Mouse (Mus musculus): ENCODE results near the gene Psrc1. TPM values are rescaled to one million over a fixed set of nuclear protein-coding genes. Genes with fewer than 3 reads are reported as not detected.

Psrc1 gene
- polyA plus RNA-seq (2015; fragmentation: Nextera tagmentation; extraction: Ambion mirVana), result 23.7 and 25.4 TPM in 2 replicates

- no peaks in the 10 kb centered on the region for H3K9me3 ChIP-seq
- ATAC-seq, result peak; percentile 92
- peaks cover 12% of the 10 kb centered on the region for H3K36me3 ChIP-seq
- H3K4me3 ChIP-seq (replicated peaks), result peak within 1 kb of the TSS; percentile 65
- WGBS, result under 1% methylated on average over 44 of the region's 44 CpGs
- peak within 1 kb of the TSS; percentile 44; the same call in 1 of the 2 replicates for H3K27ac ChIP-seq
- peaks cover 32% of the 10 kb centered on the region for H3K4me1 ChIP-seq (replicated peaks)
- peak within 1 kb of the TSS; percentile 68 for H3K4me2 ChIP-seq (replicated peaks)
- peak within 1 kb of the TSS; percentile 67 for H3K9ac ChIP-seq (replicated peaks)
- H3K27me3 ChIP-seq, result no peaks in the 10 kb centered on the region
Observed at GRCm38 (mm10) chr3:108383485-108384354, at the start of gene Psrc1. TSS of gene Psrc1 (plus strand) at chr3:108383839.

- no peaks in the 10 kb centered on the region for H3K4me1 ChIP-seq (replicated peaks)
- no peak overlapping the region for H3K4me2 ChIP-seq (replicated peaks)
- ATAC-seq, result no peak
- H3K27me3 ChIP-seq, result no peaks in the 10 kb centered on the region
- H3K9ac ChIP-seq (replicated peaks), result no peak overlapping the region
- H3K36me3 ChIP-seq, result peaks cover 98% of the 10 kb centered on the region
- WGBS, result 91% methylated on average over 5 of the region's 5 CpGs
- H3K4me3 ChIP-seq (replicated peaks), result no peak overlapping the region
- no peaks in the 10 kb centered on the region for H3K9me3 ChIP-seq
- H3K27ac ChIP-seq, result no peak overlapping the region
Observed at GRCm38 (mm10) chr3:108336878-108337277, 46.8 kb upstream of the Psrc1 start.

GRCm38 (mm10) chr3:108341040-108341439 is 42.6 kb upstream of the Psrc1 start:
- no peak overlapping the region for H3K27ac ChIP-seq
- 100% methylated on average over 2 of the region's 2 CpGs for WGBS
- no peaks in the 10 kb centered on the region for H3K4me1 ChIP-seq (replicated peaks)
- H3K4me2 ChIP-seq (replicated peaks), result no peak overlapping the region
- no peak overlapping the region for H3K4me3 ChIP-seq (replicated peaks)
- no peak for ATAC-seq
- H3K27me3 ChIP-seq, result no peaks in the 10 kb centered on the region
- no peak overlapping the region for H3K9ac ChIP-seq (replicated peaks)
- peaks cover 89% of the 10 kb centered on the region for H3K36me3 ChIP-seq
- H3K9me3 ChIP-seq, result no peaks in the 10 kb centered on the region

GRCm38 (mm10) chr3:108342185-108342584 is 41.5 kb upstream of the Psrc1 start:
- no peak overlapping the region for H3K27ac ChIP-seq
- H3K4me2 ChIP-seq (replicated peaks), result no peak overlapping the region
- H3K4me1 ChIP-seq (replicated peaks), result no peaks in the 10 kb centered on the region
- no peaks in the 10 kb centered on the region for H3K9me3 ChIP-seq
- no peak for ATAC-seq
- peaks cover 87% of the 10 kb centered on the region for H3K36me3 ChIP-seq
- no peak overlapping the region for H3K4me3 ChIP-seq (replicated peaks)
- no peak overlapping the region for H3K9ac ChIP-seq (replicated peaks)
- no peaks in the 10 kb centered on the region for H3K27me3 ChIP-seq
- 88% methylated on average over 7 of the region's 7 CpGs for WGBS

- H3K9me3 ChIP-seq, result no peaks in the 10 kb centered on the region
Observed at GRCm38 (mm10) chr3:108345855-108346254, 37.8 kb upstream of the Psrc1 start.

GRCm38 (mm10) chr3:108348376-108348775 is 35.3 kb upstream of the Psrc1 start:
- Histone ChIP-seq H3K27me3 (no peaks in the 10 kb centered on the region), H3K27ac (no peak overlapping the region), H3K36me3 (peaks cover 87% of the 10 kb centered on the region), H3K4me1 (replicated peaks) (no peaks in the 10 kb centered on the region), H3K9ac (replicated peaks) (no peak overlapping the region), H3K4me2 (replicated peaks) (no peak overlapping the region), H3K4me3 (replicated peaks) (no peak overlapping the region), H3K9me3 (no peaks in the 10 kb centered on the region)
- ATAC-seq, result no peak
- WGBS, result 91% methylated on average over 9 of the region's 9 CpGs

More at GRCm38 (mm10) chr3:108345855-108346254, 37.8 kb upstream of the Psrc1 start:
- H3K9ac ChIP-seq (replicated peaks), result no peak overlapping the region
- H3K27ac ChIP-seq, result no peak overlapping the region
- WGBS, result 88% methylated on average over 7 of the region's 7 CpGs
- ATAC-seq, result no peak
- no peaks in the 10 kb centered on the region for H3K4me1 ChIP-seq (replicated peaks)
- H3K36me3 ChIP-seq, result peaks cover 89% of the 10 kb centered on the region
- no peak overlapping the region for H3K4me3 ChIP-seq (replicated peaks)
- H3K27me3 ChIP-seq, result no peaks in the 10 kb centered on the region
- no peak overlapping the region for H3K4me2 ChIP-seq (replicated peaks)

- Histone ChIP-seq H3K9me3 (no peaks in the 10 kb centered on the region), H3K36me3 (peaks cover 88% of the 10 kb centered on the region), H3K27me3 (no peaks in the 10 kb centered on the region), H3K4me3 (replicated peaks) (no peak overlapping the region), H3K4me2 (replicated peaks) (no peak overlapping the region), H3K27ac (no peak overlapping the region), H3K4me1 (replicated peaks) (peaks cover 2% of the 10 kb centered on the region), H3K9ac (replicated peaks) (no peak overlapping the region)
- ATAC-seq, result no peak
- 95% methylated on average over 3 of the region's 3 CpGs for WGBS
Observed at GRCm38 (mm10) chr3:108355245-108355644, 28.4 kb upstream of the Psrc1 start.

- Histone ChIP-seq H3K36me3 (peaks cover 70% of the 10 kb centered on the region), H3K27me3 (no peaks in the 10 kb centered on the region), H3K4me1 (replicated peaks) (peaks cover 14% of the 10 kb centered on the region), H3K4me2 (replicated peaks) (no peak overlapping the region), H3K27ac (no peak overlapping the region), H3K9ac (replicated peaks) (no peak overlapping the region), H3K9me3 (no peaks in the 10 kb centered on the region), H3K4me3 (replicated peaks) (no peak overlapping the region)
- ATAC-seq, result no peak
- WGBS, result 93% methylated on average over 10 of the region's 10 CpGs
Observed at GRCm38 (mm10) chr3:108357051-108357450, 26.6 kb upstream of the Psrc1 start.

- Histone ChIP-seq H3K9me3 (no peaks in the 10 kb centered on the region), H3K27ac (no peak overlapping the region), H3K36me3 (peaks cover 59% of the 10 kb centered on the region), H3K27me3 (no peaks in the 10 kb centered on the region), H3K9ac (replicated peaks) (no peak overlapping the region), H3K4me2 (replicated peaks) (no peak overlapping the region), H3K4me3 (replicated peaks) (no peak overlapping the region), H3K4me1 (replicated peaks) (peaks cover 15% of the 10 kb centered on the region)
- no peak for ATAC-seq
- 90% methylated on average over 6 of the region's 6 CpGs for WGBS
Observed at GRCm38 (mm10) chr3:108358445-108358844, 25.2 kb upstream of the Psrc1 start.

- Histone ChIP-seq H3K4me1 (replicated peaks) (peaks cover 27% of the 10 kb centered on the region), H3K27me3 (no peaks in the 10 kb centered on the region), H3K27ac (peak overlapping the region; percentile 51), H3K9ac (replicated peaks) (no peak overlapping the region), H3K36me3 (peaks cover 35% of the 10 kb centered on the region), H3K9me3 (no peaks in the 10 kb centered on the region), H3K4me2 (replicated peaks) (no peak overlapping the region), H3K4me3 (replicated peaks) (no peak overlapping the region)
- WGBS, result 2% methylated on average over 7 of the region's 7 CpGs
- ATAC-seq, result peak; percentile 74
Observed at GRCm38 (mm10) chr3:108360894-108361293, 22.7 kb upstream of the Psrc1 start.

GRCm38 (mm10) chr3:108363626-108364025 is 20.0 kb upstream of the Psrc1 start:
- Histone ChIP-seq H3K4me1 (replicated peaks) (peaks cover 27% of the 10 kb centered on the region), H3K9me3 (no peaks in the 10 kb centered on the region), H3K27me3 (no peaks in the 10 kb centered on the region), H3K4me2 (replicated peaks) (no peak overlapping the region), H3K27ac (0 out of 2 replicates have a peak overlapping the region, but pooled peaks have one; percentile 35), H3K9ac (replicated peaks) (no peak overlapping the region), H3K36me3 (peaks cover 7% of the 10 kb centered on the region; the same call in 1 of the 2 replicates), H3K4me3 (replicated peaks) (no peak overlapping the region)
- 74% methylated on average over 3 of the region's 3 CpGs for WGBS
- no peak for ATAC-seq

GRCm38 (mm10) chr3:108364270-108364995 is 19.2 kb upstream of the Psrc1 start, which contains the start of gene Mybphl:
TSS of gene Mybphl (plus strand) at chr3:108364911.
- ATAC-seq, result peak; percentile 3; the same call in 1 of the 2 replicates

More at GRCm38 (mm10) chr3:108364270-108364995, 19.2 kb upstream of the Psrc1 start, which contains the start of gene Mybphl:
- H3K9me3 ChIP-seq, result no peaks in the 10 kb centered on the region
- no peak within 1 kb of the TSS for H3K9ac ChIP-seq (replicated peaks)
- 77% methylated on average over 9 of the region's 9 CpGs for WGBS
- H3K27ac ChIP-seq, result 0 out of 2 replicates have a peak within 1 kb of the TSS, but pooled peaks have one; percentile 35
- H3K27me3 ChIP-seq, result no peaks in the 10 kb centered on the region
- no peak within 1 kb of the TSS for H3K4me3 ChIP-seq (replicated peaks)
- 0 out of 2 replicates have a peak, but pooled peaks cover under 1% of the 10 kb centered on the region for H3K36me3 ChIP-seq
- peaks cover 27% of the 10 kb centered on the region for H3K4me1 ChIP-seq (replicated peaks)
- H3K4me2 ChIP-seq (replicated peaks), result no peak within 1 kb of the TSS
